Mouse (Mus musculus) forebrain, embryonic 12.5 days (tissue): ENCODE results near the gene Kptn. TPM values are rescaled to one million over a fixed set of nuclear protein-coding genes. Genes with fewer than 3 reads are reported as not detected.
A peak's percentile ranks its signal among the peaks of the same experiment; 100 is the strongest.

Experiments
- ATAC-seq: fragments of 200-750 bp; cut with Nextera tagmentation; 2 replicates; pipeline ENCODE4 v1.8.0; 2017; ENCODE audit warnings: moderate TSS enrichment; ENCODE audit not compliant: low FRiP score
- H3K27ac ChIP-seq: fragments of 300-500 bp; sonication (generic); 2 replicates; pipeline ENCODE4 v1.5.1; 2016; ENCODE audit warnings: mild to moderate bottlenecking
- H3K27me3 ChIP-seq: fragments of 300-500 bp; sonication (generic); 2 replicates; pipeline ENCODE4 v1.6.1; 2016; ENCODE audit warnings: mild to moderate bottlenecking
- H3K36me3 ChIP-seq: fragments of 300-500 bp; sonication (generic); replicated peaks from 2 replicates; pipeline ENCODE4 v1.6.1; 2016; ENCODE audit warnings: mild to moderate bottlenecking
- H3K4me1 ChIP-seq: fragments of 300-500 bp; sonication (generic); 2 replicates; pipeline ENCODE4 v1.6.1; 2016
- H3K4me2 ChIP-seq: fragments of 300-500 bp; sonication (generic); 2 replicates; pipeline ENCODE4 v1.6.1; 2016; ENCODE audit warnings: mild to moderate bottlenecking, moderate library complexity
- H3K4me3 ChIP-seq: fragments of 300-500 bp; sonication (generic); replicated peaks from 2 replicates; pipeline ENCODE4 v1.5.1; 2016; ENCODE audit warnings: mild to moderate bottlenecking
- H3K9ac ChIP-seq: fragments of 300-500 bp; sonication (generic); 2 replicates; pipeline ENCODE4 v1.6.1; 2016; ENCODE audit warnings: mild to moderate bottlenecking
- H3K9me3 ChIP-seq: fragments of 300-500 bp; sonication (generic); 2 replicates; pipeline ENCODE4 v1.6.1; 2016
- WGBS: fragments of 180-500 bp; shearing (Covaris S2); methylation state at CpG from one replicate; pipeline ENCODE4 v1.1.7; 2016; 5-methylcytosine and 5-hydroxymethylcytosine counted together
- polyA plus RNA-seq: library from polyadenylated mRNA; unstranded; fragments of >200 nt; fragmentation: Nextera tagmentation; extraction: Ambion mirVana; gene quantifications from 2 replicates; pipeline ENCODE4 v1.2.1, GENCODE M21; 2016

Kptn gene
- polyA plus RNA-seq, 1 experiment from 2014 or later = 29.4 TPM

GRCm38 (mm10) chr7:16174597-16175541 is 55.2 kb downstream of the Kptn start, which contains the start of gene Meis3:
TSS of gene Meis3 (plus strand) at chr7:16175090.
- H3K4me1 ChIP-seq = peaks cover 49% of the 10 kb centered on the region

DNA sequence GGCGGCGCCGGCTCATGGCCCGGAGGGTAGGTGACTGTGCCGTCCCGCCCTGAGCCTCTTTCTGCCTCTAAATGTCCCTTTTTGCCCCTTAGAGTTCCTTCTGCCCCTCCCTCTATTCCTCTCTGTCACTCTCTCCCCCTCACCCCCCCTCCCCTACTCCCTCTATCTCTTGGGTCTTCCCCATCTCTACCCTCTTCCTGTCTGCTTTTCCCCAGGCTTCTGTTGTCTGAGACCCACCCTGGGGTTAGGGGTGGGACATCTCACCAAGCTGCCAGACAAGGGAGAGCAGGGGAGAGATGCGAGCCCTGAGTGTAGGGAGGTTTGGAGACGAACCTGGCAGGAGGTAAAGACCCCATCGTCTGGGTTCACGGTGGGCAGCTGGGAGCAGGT is 55.8 kb downstream of the Kptn start:
- Histone ChIP-seq H3K9ac (peak overlapping the region; percentile 81), H3K4me2 (peak overlapping the region; percentile 74), H3K36me3 (peaks cover 26% of the 10 kb centered on the region), H3K27ac (peak overlapping the region; percentile 79), H3K9me3 (no peaks in the 10 kb centered on the region), H3K27me3 (no peaks in the 10 kb centered on the region; the same call in 1 of the 2 replicates), H3K4me1 (peaks cover 49% of the 10 kb centered on the region), H3K4me3 (peak overlapping the region; percentile 77)
- ATAC-seq = no peak; the same call in 1 of the 2 replicates
- 1% methylated on average over 9 of the region's 10 CpGs for WGBS

More at GRCm38 (mm10) chr7:16174597-16175541, 55.2 kb downstream of the Kptn start, which contains the start of gene Meis3:
- WGBS = under 1% methylated on average over 42 of the region's 42 CpGs
- Histone ChIP-seq H3K27ac (peak within 1 kb of the TSS; percentile 79), H3K9me3 (no peaks in the 10 kb centered on the region), H3K36me3 (peaks cover 23% of the 10 kb centered on the region), H3K27me3 (no peaks in the 10 kb centered on the region; the same call in 1 of the 2 replicates), H3K4me2 (peak within 1 kb of the TSS; percentile 74), H3K4me3 (peak within 1 kb of the TSS; percentile 77), H3K9ac (peak within 1 kb of the TSS; percentile 81)
- ATAC-seq = peak; percentile 91

Other genes with a start within 250 kb of the Kptn start
- gene Crx, start 239.9 kb upstream of the Kptn start, polyA plus RNA-seq = not detected in 2 replicates
- not detected in 2 replicates for gene Crxos, start 237.3 kb upstream of the Kptn start, polyA plus RNA-seq
- 1,130 and 1,137 TPM in 2 replicates for gene Selenow, start 197.5 kb upstream of the Kptn start, polyA plus RNA-seq
- 165 and 169 TPM in 2 replicates for gene Nop53, start 173.8 kb upstream of the Kptn start, polyA plus RNA-seq
- 6.6 and 7.6 TPM in 2 replicates for gene Ehd2, start 152.3 kb upstream of the Kptn start, polyA plus RNA-seq
- 9.1 and 9.5 TPM in 2 replicates for gene Bicra, start 72.0 kb upstream of the Kptn start, polyA plus RNA-seq
- gene Zfp541, start 58.1 kb upstream of the Kptn start, polyA plus RNA-seq = not detected in 2 replicates
- 150 and 156 TPM in 2 replicates for gene Napa, start 21.4 kb upstream of the Kptn start, polyA plus RNA-seq
- 0.49 and 0.66 TPM in 2 replicates for gene Slc8a2, start 9.9 kb downstream of the Kptn start, polyA plus RNA-seq
- gene Meis3, start 55.2 kb downstream of the Kptn start, polyA plus RNA-seq = 91.2 and 94.9 TPM in 2 replicates
- gene Dhx34, start 102.1 kb downstream of the Kptn start, polyA plus RNA-seq = 17.1 and 20.5 TPM in 2 replicates
- gene C5ar2, start 124.3 kb downstream of the Kptn start, polyA plus RNA-seq = not detected in 2 replicates
- gene C5ar1, start 139.6 kb downstream of the Kptn start, polyA plus RNA-seq = 0.70 and 0.73 TPM in 2 replicates
- 13.4 and 14.5 TPM in 2 replicates for gene Inafm1, start 153.7 kb downstream of the Kptn start, polyA plus RNA-seq
- gene Ccdc9, start 166.9 kb downstream of the Kptn start, polyA plus RNA-seq = 42.3 and 44.6 TPM in 2 replicates
- 12.8 and 14.6 TPM in 2 replicates for gene Bbc3, start 188.5 kb downstream of the Kptn start, polyA plus RNA-seq